Mouse (Mus musculus) midbrain, embryonic 16.5 days (tissue): ENCODE measurements around the gene Rarres2. TPM values are rescaled to one million over a fixed set of nuclear protein-coding genes. Genes with fewer than 3 reads are reported as not detected.

Experiments used
- ATAC-seq: fragments of 200-750 bp; cut with Nextera tagmentation; 2 replicates; pipeline ENCODE4 v1.8.0; 2017; ENCODE audit warnings: moderate TSS enrichment
- H3K27ac ChIP-seq: fragments of 300-500 bp; sonication (generic); 2 replicates; pipeline ENCODE4 v1.5.1; 2014; ENCODE audit warnings: mild to moderate bottlenecking, low read length, mixed read lengths
- H3K27me3 ChIP-seq: fragments of 300-500 bp; sonication (generic); 2 replicates; pipeline ENCODE4 v1.6.1; 2014; ENCODE audit warnings: low read depth, low read length, mixed read lengths; ENCODE audit not compliant: control insufficient read depth, insufficient read depth
- H3K36me3 ChIP-seq: fragments of 300-500 bp; sonication (generic); 2 replicates; pipeline ENCODE4 v1.6.1; 2014; ENCODE audit warnings: mild to moderate bottlenecking, low read length, moderate library complexity, mixed read lengths; ENCODE audit not compliant: control insufficient read depth, insufficient read depth
- H3K4me1 ChIP-seq: fragments of 300-500 bp; sonication (generic); 2 replicates; pipeline ENCODE4 v1.6.1; 2014; ENCODE audit warnings: mild to moderate bottlenecking, low read length, mixed read lengths; ENCODE audit not compliant: control insufficient read depth, insufficient read depth
- H3K4me2 ChIP-seq: fragments of 300-500 bp; sonication (generic); 2 replicates; pipeline ENCODE4 v1.6.1; 2014; ENCODE audit warnings: mild to moderate bottlenecking, low read length, mixed read lengths
- H3K4me3 ChIP-seq: fragments of 300-500 bp; sonication (generic); 2 replicates; pipeline ENCODE4 v1.5.1; 2014; ENCODE audit warnings: low read depth, mild to moderate bottlenecking, low read length, moderate library complexity, mixed read lengths
- H3K9ac ChIP-seq: fragments of 300-500 bp; sonication (generic); 2 replicates; pipeline ENCODE4 v1.6.1; 2014; ENCODE audit warnings: low read depth, low read length, mixed read lengths
- H3K9me3 ChIP-seq: fragments of 300-500 bp; sonication (generic); replicated peaks from 2 replicates; pipeline ENCODE4 v1.6.1; 2014; ENCODE audit warnings: mild to moderate bottlenecking, low read length, mixed read lengths; ENCODE audit not compliant: control insufficient read depth, poor library complexity, severe bottlenecking
- WGBS: fragments of 180-500 bp; shearing (Covaris S2); extraction: QIAGEN DNeasy Blood & Tissue Kit; methylation state at CpG from one replicate; pipeline ENCODE4 v1.1.7; 2014; 5-methylcytosine and 5-hydroxymethylcytosine counted together
- polyA plus RNA-seq: library from polyadenylated mRNA; unstranded; fragments of >200 nt; fragmentation: Nextera tagmentation; extraction: Ambion mirVana; gene quantifications from 2 replicates; pipeline ENCODE4 v1.2.1, GENCODE M21; 2015

The Rarres2 gene
- polyA plus RNA-seq, result 5.3 and 5.7 TPM in 2 replicates

GRCm38 (mm10) chr6:48572572-48573061 lies at the start of gene Rarres2:
TSS of gene Rarres2 (minus strand) at chr6:48572789.
- no peak within 1 kb of the TSS for H3K27ac ChIP-seq
- no peaks in the 10 kb centered on the region for H3K9me3 ChIP-seq
- H3K4me1 ChIP-seq, result no peaks in the 10 kb centered on the region
- H3K27me3 ChIP-seq, result no peaks in the 10 kb centered on the region
- H3K9ac ChIP-seq, result no peak within 1 kb of the TSS
- 0 out of 2 replicates have a peak, but pooled peaks cover 7% of the 10 kb centered on the region for H3K36me3 ChIP-seq
- no peak within 1 kb of the TSS for H3K4me2 ChIP-seq
- H3K4me3 ChIP-seq, result no peak within 1 kb of the TSS
- no peak for ATAC-seq
- WGBS, result 41% methylated on average over 6 of the region's 6 CpGs

DNA sequence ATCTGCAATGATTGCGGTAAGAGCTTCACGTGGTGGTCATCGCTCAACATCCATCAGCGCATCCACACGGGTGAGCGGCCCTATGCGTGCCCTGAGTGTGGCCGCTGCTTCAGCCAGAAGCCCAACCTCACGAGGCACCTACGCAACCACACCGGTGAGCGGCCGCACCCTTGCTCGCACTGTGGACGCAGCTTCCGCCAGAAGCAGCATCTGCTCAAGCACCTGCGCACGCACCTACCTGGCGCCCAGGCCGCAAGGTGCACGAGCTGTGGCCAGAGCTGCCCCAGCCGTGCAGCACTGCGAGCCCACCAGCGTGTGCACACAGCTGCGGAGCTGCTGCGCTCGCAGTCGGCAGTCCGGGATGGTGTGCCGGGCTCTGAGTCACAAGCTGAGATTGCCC lies 47.4 kb upstream of the Rarres2 start:
- Histone ChIP-seq H3K9me3 (no peaks in the 10 kb centered on the region), H3K27ac (no peak overlapping the region), H3K4me2 (no peak overlapping the region), H3K4me1 (no peaks in the 10 kb centered on the region), H3K4me3 (no peak overlapping the region), H3K36me3 (peaks cover 16% of the 10 kb centered on the region), H3K9ac (no peak overlapping the region), H3K27me3 (no peaks in the 10 kb centered on the region)
- 94% methylated on average over 30 of the region's 30 CpGs for WGBS
- ATAC-seq, result no peak

DNA sequence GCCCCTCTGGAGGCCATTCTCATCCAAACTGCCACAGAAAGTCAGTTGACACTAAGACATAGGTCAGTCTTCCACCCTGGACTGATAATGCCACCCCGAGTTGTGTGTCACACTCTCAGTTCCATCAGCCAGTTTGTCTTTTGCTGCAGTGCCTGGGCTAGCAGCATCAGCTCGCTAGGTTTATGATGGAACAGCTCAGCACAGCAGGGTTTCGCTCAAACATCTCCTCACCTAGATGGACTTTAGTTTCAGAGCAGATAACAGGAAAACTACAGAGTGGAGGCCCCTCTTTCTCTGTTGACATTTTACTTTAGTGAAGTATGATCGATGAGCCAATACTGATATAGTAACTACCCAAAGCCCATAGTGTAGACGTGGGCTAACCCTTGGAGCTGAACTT lies 42.2 kb upstream of the Rarres2 start:
- 96% methylated on average over 5 of the region's 5 CpGs for WGBS
- Histone ChIP-seq H3K27me3 (no peaks in the 10 kb centered on the region), H3K9me3 (no peaks in the 10 kb centered on the region), H3K27ac (no peak overlapping the region), H3K9ac (no peak overlapping the region), H3K4me2 (no peak overlapping the region), H3K4me3 (no peak overlapping the region), H3K4me1 (no peaks in the 10 kb centered on the region), H3K36me3 (peaks cover 16% of the 10 kb centered on the region)
- ATAC-seq, result no peak

GRCm38 (mm10) chr6:48613464-48613863 lies 40.9 kb upstream of the Rarres2 start:
- ATAC-seq, result no peak
- no peak overlapping the region for H3K9ac ChIP-seq
- no peaks in the 10 kb centered on the region for H3K9me3 ChIP-seq
- peaks cover 8% of the 10 kb centered on the region for H3K36me3 ChIP-seq
- H3K4me3 ChIP-seq, result no peak overlapping the region
- H3K4me1 ChIP-seq, result no peaks in the 10 kb centered on the region
- H3K27ac ChIP-seq, result no peak overlapping the region
- whole genome bisulfite sequencing, result 90% methylated on average over 4 of the region's 4 CpGs
- no peaks in the 10 kb centered on the region for H3K27me3 ChIP-seq
- no peak overlapping the region for H3K4me2 ChIP-seq

GRCm38 (mm10) chr6:48610657-48611056 lies 38.1 kb upstream of the Rarres2 start:
- Histone ChIP-seq H3K9ac (no peak overlapping the region), H3K4me1 (no peaks in the 10 kb centered on the region; the same call in 1 of the 2 replicates), H3K27ac (no peak overlapping the region), H3K9me3 (no peaks in the 10 kb centered on the region), H3K27me3 (no peaks in the 10 kb centered on the region), H3K4me3 (no peak overlapping the region), H3K36me3 (peaks cover 8% of the 10 kb centered on the region), H3K4me2 (no peak overlapping the region)
- ATAC-seq, result no peak
- 83% methylated on average over 3 of the region's 3 CpGs for WGBS

DNA sequence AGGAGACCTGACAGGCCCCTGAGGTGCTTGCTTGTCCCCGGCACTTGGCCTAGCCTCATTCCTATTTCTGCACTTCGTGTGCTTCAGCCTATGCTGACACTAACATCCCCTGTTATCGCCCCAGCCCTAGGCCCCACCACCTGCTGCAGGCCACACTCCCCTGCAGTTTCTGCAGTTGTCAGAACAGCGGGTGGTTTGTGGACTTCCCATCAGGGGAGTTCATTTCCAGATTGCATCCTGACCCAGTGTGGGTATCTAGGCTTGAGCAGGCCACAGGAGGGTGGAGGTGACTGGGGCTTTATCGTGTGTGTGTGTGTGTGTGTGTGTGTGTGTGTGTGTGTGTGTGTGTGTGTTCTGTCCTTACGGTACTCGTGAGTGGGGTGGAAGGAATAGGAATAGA lies 36.9 kb upstream of the Rarres2 start:
- peaks cover 8% of the 10 kb centered on the region for H3K36me3 ChIP-seq
- ATAC-seq, result peak; percentile 42; the same call in 1 of the 2 replicates
- no peaks in the 10 kb centered on the region; the same call in 1 of the 2 replicates for H3K4me1 ChIP-seq
- no peak overlapping the region for H3K4me2 ChIP-seq
- H3K27me3 ChIP-seq, result no peaks in the 10 kb centered on the region
- no peak overlapping the region for H3K27ac ChIP-seq
- H3K9me3 ChIP-seq, result no peaks in the 10 kb centered on the region
- WGBS, result 59% methylated on average over 7 of the region's 7 CpGs
- no peak overlapping the region for H3K4me3 ChIP-seq
- no peak overlapping the region for H3K9ac ChIP-seq

DNA sequence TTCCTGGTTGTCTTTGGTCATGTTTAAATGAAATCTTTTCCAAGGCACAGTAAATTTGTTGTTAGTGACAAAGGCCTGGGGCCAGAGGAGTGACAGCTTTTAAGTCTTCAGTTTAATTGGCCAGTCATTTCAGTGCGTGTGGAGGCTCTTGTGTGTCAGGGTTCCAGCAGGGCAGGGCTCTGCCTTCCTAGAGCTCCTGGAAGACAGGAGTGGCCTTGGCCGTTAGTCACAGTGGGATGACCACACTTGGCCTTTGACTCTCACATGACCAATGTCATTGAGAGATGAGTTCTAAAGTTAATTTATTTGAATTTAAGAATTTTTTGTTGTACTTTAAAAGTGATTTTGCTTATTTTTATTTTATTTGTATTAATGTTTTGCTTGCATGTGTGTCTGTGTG lies 35.5 kb upstream of the Rarres2 start:
- H3K27me3 ChIP-seq, result no peaks in the 10 kb centered on the region
- H3K27ac ChIP-seq, result no peak overlapping the region
- 58% methylated on average over 2 of the region's 2 CpGs for WGBS
- ATAC-seq, result no peak
- H3K4me2 ChIP-seq, result no peak overlapping the region
- H3K9ac ChIP-seq, result no peak overlapping the region
- no peaks in the 10 kb centered on the region for H3K9me3 ChIP-seq
- peaks cover 3% of the 10 kb centered on the region for H3K4me1 ChIP-seq
- H3K36me3 ChIP-seq, result no peaks in the 10 kb centered on the region; the same call in 1 of the 2 replicates
- no peak overlapping the region for H3K4me3 ChIP-seq

GRCm38 (mm10) chr6:48602080-48602741 lies 29.6 kb upstream of the Rarres2 start:
- H3K4me1 ChIP-seq, result peaks cover 16% of the 10 kb centered on the region
- WGBS, result 2% methylated on average over 28 of the region's 28 CpGs

GRCm38 (mm10) chr6:48601271-48602079 lies 28.9 kb upstream of the Rarres2 start, which contains the start of gene Zfp775:
TSS of gene Zfp775 (plus strand) at chr6:48602063.
- WGBS, result 5% methylated on average over 42 of the region's 42 CpGs
- H3K4me3 ChIP-seq, result peak within 1 kb of the TSS; percentile 80
- ATAC-seq, result peak; percentile 99

More at GRCm38 (mm10) chr6:48602080-48602741, 29.6 kb upstream of the Rarres2 start:
- H3K4me3 ChIP-seq, result peak overlapping the region; percentile 80
- peak; percentile 83 for ATAC-seq
- H3K36me3 ChIP-seq, result peaks cover 24% of the 10 kb centered on the region
- H3K27ac ChIP-seq, result peak overlapping the region; percentile 94
- no peaks in the 10 kb centered on the region for H3K27me3 ChIP-seq
- peak overlapping the region; percentile 81 for H3K4me2 ChIP-seq
- H3K9me3 ChIP-seq, result peaks cover 9% of the 10 kb centered on the region; the same call in 1 of the 2 replicates
- H3K9ac ChIP-seq, result peak overlapping the region; percentile 97

More at GRCm38 (mm10) chr6:48601271-48602079, 28.9 kb upstream of the Rarres2 start, which contains the start of gene Zfp775:
- peak within 1 kb of the TSS; percentile 97 for H3K9ac ChIP-seq
- peaks cover 16% of the 10 kb centered on the region; the same call in 1 of the 2 replicates for H3K9me3 ChIP-seq
- peak within 1 kb of the TSS; percentile 81 for H3K4me2 ChIP-seq
- peaks cover 31% of the 10 kb centered on the region for H3K36me3 ChIP-seq
- peaks cover 16% of the 10 kb centered on the region for H3K4me1 ChIP-seq
- H3K27me3 ChIP-seq, result no peaks in the 10 kb centered on the region
- peak within 1 kb of the TSS; percentile 94 for H3K27ac ChIP-seq
